Mouse (Mus musculus) midbrain, embryonic 15.5 days (tissue): Measurements from ENCODE around the gene Dgki. TPM values are rescaled to one million over a fixed set of nuclear protein-coding genes. Genes with fewer than 3 reads are reported as not detected.

Source experiments
- ATAC-seq: fragments of 200-750 bp; cut with Nextera tagmentation; replicated peaks from 2 replicates; pipeline ENCODE4 v1.8.0; 2017; ENCODE audit warnings: moderate TSS enrichment
- H3K27ac ChIP-seq: fragments of 300-500 bp; sonication (generic); 2 replicates; pipeline ENCODE4 v1.5.1; 2015; ENCODE audit warnings: mild to moderate bottlenecking, inconsistent platforms
- H3K27me3 ChIP-seq: fragments of 300-500 bp; sonication (generic); replicated peaks from 2 replicates; pipeline ENCODE4 v1.6.1; 2015; ENCODE audit warnings: inconsistent platforms
- H3K36me3 ChIP-seq: fragments of 300-500 bp; sonication (generic); replicated peaks from 2 replicates; pipeline ENCODE4 v1.6.1; 2015; ENCODE audit warnings: inconsistent platforms
- H3K4me1 ChIP-seq: fragments of 300-500 bp; sonication (generic); 2 replicates; pipeline ENCODE4 v1.6.1; 2015; ENCODE audit warnings: inconsistent platforms
- H3K4me2 ChIP-seq: fragments of 300-500 bp; sonication (generic); 2 replicates; pipeline ENCODE4 v1.6.1; 2015; ENCODE audit warnings: inconsistent platforms, mild to moderate bottlenecking, moderate library complexity
- H3K4me3 ChIP-seq: fragments of 300-500 bp; sonication (generic); 2 replicates; pipeline ENCODE4 v1.5.1; 2015; ENCODE audit warnings: mild to moderate bottlenecking, inconsistent platforms
- H3K9ac ChIP-seq: fragments of 300-500 bp; sonication (generic); 2 replicates; pipeline ENCODE4 v1.6.1; 2015; ENCODE audit warnings: mild to moderate bottlenecking, inconsistent platforms
- H3K9me3 ChIP-seq: fragments of 300-500 bp; sonication (generic); 2 replicates; pipeline ENCODE4 v1.6.1; 2016; ENCODE audit warnings: inconsistent platforms
- WGBS: fragments of 180-500 bp; shearing (Covaris S2); methylation state at CpG from one replicate; pipeline ENCODE4 v1.1.7; 2015; ENCODE audit warnings: mixed read lengths; 5-methylcytosine and 5-hydroxymethylcytosine counted together
- polyA plus RNA-seq: library from polyadenylated mRNA; unstranded; fragments of >200 nt; fragmentation: Nextera tagmentation; extraction: Ambion mirVana; gene quantifications from 2 replicates; pipeline ENCODE4 v1.2.1, GENCODE M21; 2015

Gene Dgki
- polyA plus RNA-seq, 1 experiment from 2014 or later, result 8.9 TPM

GRCm38 (mm10) chr6:36969249-36969885, 330.6 kb downstream of the Dgki start:
- Histone ChIP-seq H3K9me3 (no peaks in the 10 kb centered on the region), H3K27me3 (no peaks in the 10 kb centered on the region), H3K27ac (no peak overlapping the region), H3K4me2 (no peak overlapping the region), H3K4me3 (no peak overlapping the region), H3K9ac (no peak overlapping the region), H3K4me1 (no peaks in the 10 kb centered on the region), H3K36me3 (peaks cover 6% of the 10 kb centered on the region; the same call in 1 of the 2 replicates)
- WGBS, result 84% methylated on average over 5 of the region's 5 CpGs
- no peak for ATAC-seq

- Histone ChIP-seq H3K27me3 (no peaks in the 10 kb centered on the region), H3K4me1 (no peaks in the 10 kb centered on the region), H3K9me3 (no peaks in the 10 kb centered on the region), H3K4me2 (no peak overlapping the region), H3K36me3 (no peaks in the 10 kb centered on the region), H3K4me3 (no peak overlapping the region), H3K9ac (no peak overlapping the region), H3K27ac (no peak overlapping the region)
- WGBS, result 93% methylated on average over 4 of the region's 4 CpGs
- no peak for ATAC-seq
Observed at GRCm38 (mm10) chr6:36960658-36961057, 339.3 kb downstream of the Dgki start.

GRCm38 (mm10) chr6:36955293-36955692, 344.7 kb downstream of the Dgki start:
- 84% methylated on average over 4 of the region's 4 CpGs for WGBS

GRCm38 (mm10) chr6:36950648-36951047, 349.3 kb downstream of the Dgki start:
- H3K27me3 ChIP-seq, result no peaks in the 10 kb centered on the region
- 66% methylated on average over 3 of the region's 3 CpGs for whole genome bisulfite sequencing
- H3K9me3 ChIP-seq, result no peaks in the 10 kb centered on the region
- no peak overlapping the region for H3K4me2 ChIP-seq
- H3K4me3 ChIP-seq, result no peak overlapping the region
- H3K4me1 ChIP-seq, result no peaks in the 10 kb centered on the region
- ATAC-seq, result no peak
- H3K36me3 ChIP-seq, result no peaks in the 10 kb centered on the region
- H3K27ac ChIP-seq, result no peak overlapping the region
- no peak overlapping the region for H3K9ac ChIP-seq

More at GRCm38 (mm10) chr6:36955293-36955692, 344.7 kb downstream of the Dgki start:
- ATAC-seq, result no peak
- Histone ChIP-seq H3K4me3 (no peak overlapping the region), H3K27me3 (no peaks in the 10 kb centered on the region), H3K36me3 (no peaks in the 10 kb centered on the region), H3K27ac (no peak overlapping the region), H3K4me1 (no peaks in the 10 kb centered on the region), H3K9me3 (no peaks in the 10 kb centered on the region), H3K9ac (no peak overlapping the region), H3K4me2 (no peak overlapping the region)

GRCm38 (mm10) chr6:36947861-36948260, 352.1 kb downstream of the Dgki start:
- 73% methylated on average over 5 of the region's 5 CpGs for WGBS
- Histone ChIP-seq H3K9me3 (no peaks in the 10 kb centered on the region), H3K9ac (no peak overlapping the region), H3K36me3 (no peaks in the 10 kb centered on the region), H3K27ac (no peak overlapping the region), H3K27me3 (no peaks in the 10 kb centered on the region), H3K4me1 (no peaks in the 10 kb centered on the region), H3K4me2 (no peak overlapping the region), H3K4me3 (no peak overlapping the region)
- 0 out of 2 replicates have a peak, but pooled peaks have one; percentile 24 for ATAC-seq

- 0 out of 2 replicates have a peak, but pooled peaks cover 4% of the 10 kb centered on the region for H3K4me1 ChIP-seq
- no peaks in the 10 kb centered on the region for H3K27me3 ChIP-seq
- H3K4me2 ChIP-seq, result no peak overlapping the region
- WGBS, result 63% methylated on average over 2 of the region's 2 CpGs
- no peak overlapping the region for H3K9ac ChIP-seq
- no peak overlapping the region for H3K4me3 ChIP-seq
- H3K27ac ChIP-seq, result no peak overlapping the region
- no peak for ATAC-seq
- H3K36me3 ChIP-seq, result no peaks in the 10 kb centered on the region
- no peaks in the 10 kb centered on the region for H3K9me3 ChIP-seq
Observed at GRCm38 (mm10) chr6:36937527-36937926, 362.5 kb downstream of the Dgki start.

GRCm38 (mm10) chr6:36936816-36937215, 363.2 kb downstream of the Dgki start:
- Histone ChIP-seq H3K9ac (no peak overlapping the region), H3K27ac (no peak overlapping the region), H3K27me3 (no peaks in the 10 kb centered on the region), H3K4me1 (0 out of 2 replicates have a peak, but pooled peaks cover 4% of the 10 kb centered on the region), H3K9me3 (no peaks in the 10 kb centered on the region), H3K4me3 (no peak overlapping the region), H3K4me2 (no peak overlapping the region), H3K36me3 (no peaks in the 10 kb centered on the region)
- ATAC-seq, result peak; percentile 76; the same call in 1 of the 2 replicates
- 61% methylated on average over 4 of the region's 4 CpGs for WGBS

- 25% methylated on average over 4 of the region's 4 CpGs for WGBS
- peak; percentile 62; the same call in 1 of the 2 replicates for ATAC-seq
- H3K27ac ChIP-seq, result no peak overlapping the region
Observed at GRCm38 (mm10) chr6:36931473-36931872, 368.5 kb downstream of the Dgki start.

GRCm38 (mm10) chr6:36929781-36930180, 370.2 kb downstream of the Dgki start:
- H3K4me1 ChIP-seq, result peaks cover 5% of the 10 kb centered on the region; the same call in 1 of the 2 replicates
- no peak overlapping the region for H3K27ac ChIP-seq
- 0 out of 2 replicates have a peak, but pooled peaks have one; percentile 58 for ATAC-seq
- H3K27me3 ChIP-seq, result no peaks in the 10 kb centered on the region
- H3K9me3 ChIP-seq, result no peaks in the 10 kb centered on the region
- H3K9ac ChIP-seq, result no peak overlapping the region
- no peak overlapping the region for H3K4me2 ChIP-seq
- 41% methylated on average over 2 of the region's 2 CpGs for WGBS
- no peaks in the 10 kb centered on the region for H3K36me3 ChIP-seq
- no peak overlapping the region for H3K4me3 ChIP-seq

More at GRCm38 (mm10) chr6:36931473-36931872, 368.5 kb downstream of the Dgki start:
- H3K4me2 ChIP-seq, result no peak overlapping the region
- peaks cover 5% of the 10 kb centered on the region; the same call in 1 of the 2 replicates for H3K4me1 ChIP-seq
- H3K9me3 ChIP-seq, result no peaks in the 10 kb centered on the region
- no peak overlapping the region for H3K9ac ChIP-seq
- no peak overlapping the region for H3K4me3 ChIP-seq
- H3K27me3 ChIP-seq, result no peaks in the 10 kb centered on the region
- H3K36me3 ChIP-seq, result no peaks in the 10 kb centered on the region

- H3K4me3 ChIP-seq, result no peak overlapping the region
- H3K4me1 ChIP-seq, result peaks cover 5% of the 10 kb centered on the region; the same call in 1 of the 2 replicates
- no peaks in the 10 kb centered on the region for H3K9me3 ChIP-seq
- no peak overlapping the region for H3K4me2 ChIP-seq
- no peak overlapping the region for H3K27ac ChIP-seq
- no peak for ATAC-seq
- H3K36me3 ChIP-seq, result no peaks in the 10 kb centered on the region
- 61% methylated on average over 4 of the region's 4 CpGs for WGBS
- H3K9ac ChIP-seq, result no peak overlapping the region
- H3K27me3 ChIP-seq, result no peaks in the 10 kb centered on the region
Observed at GRCm38 (mm10) chr6:36926455-36926854, 373.5 kb downstream of the Dgki start.

- 0 out of 2 replicates have a peak, but pooled peaks cover 3% of the 10 kb centered on the region for H3K36me3 ChIP-seq
- H3K4me1 ChIP-seq, result no peaks in the 10 kb centered on the region
- H3K27me3 ChIP-seq, result no peaks in the 10 kb centered on the region
- ATAC-seq, result no peak
- no peak overlapping the region for H3K4me3 ChIP-seq
- H3K9me3 ChIP-seq, result no peaks in the 10 kb centered on the region
- no peak overlapping the region for H3K4me2 ChIP-seq
- H3K27ac ChIP-seq, result no peak overlapping the region
- WGBS, result 88% methylated on average over 4 of the region's 4 CpGs
- no peak overlapping the region for H3K9ac ChIP-seq
Observed at GRCm38 (mm10) chr6:36922006-36922405, 378.0 kb downstream of the Dgki start.

- no peaks in the 10 kb centered on the region for H3K4me1 ChIP-seq
- WGBS, result 44% methylated on average over 6 of the region's 6 CpGs
- no peaks in the 10 kb centered on the region for H3K36me3 ChIP-seq
- no peak for ATAC-seq
- H3K27ac ChIP-seq, result no peak overlapping the region
- H3K9me3 ChIP-seq, result no peaks in the 10 kb centered on the region
- H3K27me3 ChIP-seq, result no peaks in the 10 kb centered on the region
- no peak overlapping the region for H3K4me3 ChIP-seq
- no peak overlapping the region for H3K9ac ChIP-seq
- H3K4me2 ChIP-seq, result no peak overlapping the region
Observed at GRCm38 (mm10) chr6:36911586-36911985, 388.4 kb downstream of the Dgki start.

GRCm38 (mm10) chr6:36907191-36907590, 392.8 kb downstream of the Dgki start:
- H3K27ac ChIP-seq, result no peak overlapping the region
- no peaks in the 10 kb centered on the region for H3K27me3 ChIP-seq
- no peaks in the 10 kb centered on the region for H3K9me3 ChIP-seq
- no peaks in the 10 kb centered on the region for H3K36me3 ChIP-seq
- peaks cover 10% of the 10 kb centered on the region for H3K4me1 ChIP-seq
- no peak overlapping the region for H3K9ac ChIP-seq
- 80% methylated on average over 3 of the region's 3 CpGs for WGBS
- no peak overlapping the region for H3K4me3 ChIP-seq
- ATAC-seq, result no peak
- H3K4me2 ChIP-seq, result no peak overlapping the region
